Mouse (Mus musculus): Measurements from ENCODE around the gene Epb41. TPM values are rescaled to one million over a fixed set of nuclear protein-coding genes. Genes with fewer than 3 reads are reported as not detected.
A peak's percentile ranks its signal among the peaks of the same experiment; 100 is the strongest.

The Epb41 gene
- total RNA-seq, 2 experiments from 2014 or later, result 755 to 895 TPM

- no peak for ATAC-seq (replicated peaks; ENCODE audit: low FRiP score, poor library complexity, severe bottlenecking)
Measured at GRCm38 (mm10) chr4:131947848-131948247, 127.3 kb downstream of the Epb41 start.

- ATAC-seq (replicated peaks; ENCODE audit: low FRiP score, poor library complexity, severe bottlenecking), result no peak
Measured at GRCm38 (mm10) chr4:131940846-131941245, 134.3 kb downstream of the Epb41 start.

- ATAC-seq (replicated peaks; ENCODE audit: low FRiP score, poor library complexity, severe bottlenecking), result no peak
Measured at GRCm38 (mm10) chr4:131939459-131939858, 135.7 kb downstream of the Epb41 start.

GRCm38 (mm10) chr4:131929146-131929545 is 146.0 kb downstream of the Epb41 start:
- ATAC-seq (replicated peaks; ENCODE audit: low FRiP score, poor library complexity, severe bottlenecking), result no peak

GRCm38 (mm10) chr4:131924096-131924810 is 150.9 kb downstream of the Epb41 start:
- ATAC-seq (replicated peaks; ENCODE audit: low FRiP score, poor library complexity, severe bottlenecking), result no peak

- no peak for ATAC-seq (replicated peaks; ENCODE audit: low FRiP score, poor library complexity, severe bottlenecking)
Measured at GRCm38 (mm10) chr4:131922404-131922803, 152.7 kb downstream of the Epb41 start.

GRCm38 (mm10) chr4:131921461-131922346 is 153.4 kb downstream of the Epb41 start, which contains the start of gene Tmem200b:
Gene Tmem200b (plus strand): TSS chr4:131921771.
- 0 out of 2 replicates have a peak, but pooled peaks have one; percentile 21 for ATAC-seq (replicated peaks; ENCODE audit: low FRiP score, poor library complexity, severe bottlenecking)

- no peak for ATAC-seq (replicated peaks; ENCODE audit: low FRiP score, poor library complexity, severe bottlenecking)
Measured at GRCm38 (mm10) chr4:131920595-131921351, 154.3 kb downstream of the Epb41 start.

GRCm38 (mm10) chr4:131920141-131920594 is 155.0 kb downstream of the Epb41 start:
- no peak for ATAC-seq (replicated peaks; ENCODE audit: low FRiP score, poor library complexity, severe bottlenecking)

- no peak for ATAC-seq (replicated peaks; ENCODE audit: low FRiP score, poor library complexity, severe bottlenecking)
Measured at GRCm38 (mm10) chr4:131919506-131920140, 155.5 kb downstream of the Epb41 start.

- no peak for ATAC-seq (replicated peaks; ENCODE audit: low FRiP score, poor library complexity, severe bottlenecking)
Measured at GRCm38 (mm10) chr4:131918711-131919500, 156.2 kb downstream of the Epb41 start.

- no peak for ATAC-seq (replicated peaks; ENCODE audit: low FRiP score, poor library complexity, severe bottlenecking)
Measured at GRCm38 (mm10) chr4:131918026-131918533, 157.0 kb downstream of the Epb41 start.

- ATAC-seq (replicated peaks; ENCODE audit: low FRiP score, poor library complexity, severe bottlenecking), result no peak
Measured at GRCm38 (mm10) chr4:131917010-131917555, 158.0 kb downstream of the Epb41 start.

GRCm38 (mm10) chr4:131916425-131916824 is 158.7 kb downstream of the Epb41 start:
- peak; percentile 78 for ATAC-seq (replicated peaks; ENCODE audit: low FRiP score, poor library complexity, severe bottlenecking)

GRCm38 (mm10) chr4:131915821-131916328 is 159.2 kb downstream of the Epb41 start:
- no peak for ATAC-seq (replicated peaks; ENCODE audit: low FRiP score, poor library complexity, severe bottlenecking)

- no peak for ATAC-seq (replicated peaks; ENCODE audit: low FRiP score, poor library complexity, severe bottlenecking)
Measured at GRCm38 (mm10) chr4:131914891-131915469, 160.1 kb downstream of the Epb41 start.

GRCm38 (mm10) chr4:131914046-131914643 is 161.0 kb downstream of the Epb41 start:
- ATAC-seq (replicated peaks; ENCODE audit: low FRiP score, poor library complexity, severe bottlenecking), result no peak

All from erythroid progenitor cell, adult 5-6 weeks (primary cell).